Mouse (Mus musculus) CH12F3 (cell line): ENCODE results near the gene Nckap1.

Experiments used
- in situ Hi-C: fragments of 300-500 bp; cut with MboI; formaldehyde crosslinking; loops from 2 replicates; pipeline ENCODE4 v1.14.3; 2020; ENCODE audit warnings: low sequenced_read_pairs

Nckap1 gene

DNA sequence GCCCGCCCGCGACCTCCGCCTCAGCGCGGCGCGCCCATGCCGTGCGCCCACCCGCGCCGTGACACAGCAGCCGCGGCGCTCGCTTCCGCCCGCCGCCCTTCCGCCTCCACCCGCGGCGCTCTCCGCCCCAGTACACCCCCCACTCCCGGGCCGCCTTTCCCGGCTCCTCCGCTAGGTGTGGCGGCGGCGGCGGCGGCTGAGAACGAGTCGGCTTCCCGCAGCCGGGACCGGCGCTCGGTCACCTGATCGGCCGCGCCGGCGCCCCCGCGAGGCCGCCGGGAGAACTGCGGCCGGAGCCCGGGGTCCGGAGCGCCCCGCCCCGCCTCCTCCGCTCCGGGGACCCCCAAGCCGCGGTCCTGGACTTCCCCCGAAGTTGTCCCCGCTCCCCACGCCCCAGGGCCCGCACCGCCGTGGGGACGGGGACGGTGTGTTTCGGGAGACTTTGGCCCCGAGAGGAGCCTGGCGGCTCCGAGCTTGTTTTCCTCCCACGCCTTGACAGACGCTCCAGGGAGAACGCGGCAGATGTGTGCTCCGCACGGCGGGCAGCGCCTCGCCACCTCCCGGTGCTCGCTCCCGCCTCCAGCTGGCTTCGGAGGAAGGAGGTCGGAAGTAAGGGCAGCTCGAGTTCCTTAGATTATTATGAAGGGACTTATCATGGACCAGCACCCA lies at the start of gene Nckap1:
TSS of gene Nckap1 (minus strand) at position 338 of the 669 bp plus-strand sequence.
- in situ Hi-C loops = no loop called here

DNA sequence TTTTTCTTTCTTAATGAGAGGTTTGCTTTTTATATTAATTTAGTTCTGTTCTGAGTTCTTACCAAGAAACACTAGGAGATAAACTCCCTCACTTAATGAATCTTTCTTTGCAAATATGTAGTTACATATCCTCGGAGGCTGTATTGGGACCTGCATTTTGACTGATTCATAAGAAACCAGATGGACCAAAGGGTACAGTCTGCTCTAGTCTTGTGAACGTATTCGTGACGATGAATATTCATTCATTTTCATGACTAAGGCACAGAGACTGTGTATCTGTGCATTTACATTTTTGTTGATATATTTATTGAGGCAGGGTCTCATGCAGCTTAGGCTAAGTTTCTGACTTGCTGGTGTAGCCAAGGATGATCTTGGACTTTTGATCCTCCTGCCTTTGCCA lies 43.3 kb upstream of the Nckap1 start:
- in situ Hi-C loops = no loop called here

DNA sequence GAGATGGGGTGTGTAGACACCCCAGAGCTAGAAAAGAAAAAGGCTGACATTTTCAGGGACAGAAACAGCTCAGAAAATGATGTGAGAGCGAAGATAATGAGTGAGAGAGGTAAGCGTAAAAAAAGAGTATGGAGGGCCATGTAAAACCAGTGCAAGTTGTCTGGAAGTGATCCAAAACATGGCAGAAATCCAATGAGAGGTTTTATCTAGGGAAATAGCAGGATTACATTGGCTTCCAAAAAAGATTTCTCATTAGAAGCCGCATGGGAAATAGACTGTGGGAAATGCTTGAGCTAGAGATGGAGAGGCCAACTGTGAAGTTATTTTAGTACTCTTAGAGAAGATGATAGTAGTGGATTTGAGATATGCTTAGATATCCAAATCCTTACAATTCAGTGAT lies 40.7 kb upstream of the Nckap1 start:
- in situ Hi-C loops = no loop called here

DNA sequence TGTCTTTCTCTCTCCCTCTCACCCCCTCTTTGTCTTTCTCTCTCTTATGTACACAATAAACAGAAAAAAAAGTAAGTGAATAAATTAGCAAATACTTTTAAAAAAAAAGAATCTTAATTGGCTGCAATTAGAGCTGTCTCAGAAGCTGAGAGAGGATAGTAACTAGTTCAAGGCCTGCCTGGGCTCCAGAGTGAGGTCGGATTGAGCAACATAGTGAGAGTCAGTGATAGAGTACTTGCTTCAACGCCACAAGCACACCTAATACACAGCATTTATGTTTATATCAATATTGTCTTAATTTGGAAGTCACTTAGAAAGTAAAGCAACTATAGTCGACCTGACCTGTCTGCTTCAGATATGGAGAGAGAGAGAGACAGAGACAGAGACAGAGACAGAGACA lies 37.8 kb upstream of the Nckap1 start:
- in situ Hi-C loops = no loop called here

DNA sequence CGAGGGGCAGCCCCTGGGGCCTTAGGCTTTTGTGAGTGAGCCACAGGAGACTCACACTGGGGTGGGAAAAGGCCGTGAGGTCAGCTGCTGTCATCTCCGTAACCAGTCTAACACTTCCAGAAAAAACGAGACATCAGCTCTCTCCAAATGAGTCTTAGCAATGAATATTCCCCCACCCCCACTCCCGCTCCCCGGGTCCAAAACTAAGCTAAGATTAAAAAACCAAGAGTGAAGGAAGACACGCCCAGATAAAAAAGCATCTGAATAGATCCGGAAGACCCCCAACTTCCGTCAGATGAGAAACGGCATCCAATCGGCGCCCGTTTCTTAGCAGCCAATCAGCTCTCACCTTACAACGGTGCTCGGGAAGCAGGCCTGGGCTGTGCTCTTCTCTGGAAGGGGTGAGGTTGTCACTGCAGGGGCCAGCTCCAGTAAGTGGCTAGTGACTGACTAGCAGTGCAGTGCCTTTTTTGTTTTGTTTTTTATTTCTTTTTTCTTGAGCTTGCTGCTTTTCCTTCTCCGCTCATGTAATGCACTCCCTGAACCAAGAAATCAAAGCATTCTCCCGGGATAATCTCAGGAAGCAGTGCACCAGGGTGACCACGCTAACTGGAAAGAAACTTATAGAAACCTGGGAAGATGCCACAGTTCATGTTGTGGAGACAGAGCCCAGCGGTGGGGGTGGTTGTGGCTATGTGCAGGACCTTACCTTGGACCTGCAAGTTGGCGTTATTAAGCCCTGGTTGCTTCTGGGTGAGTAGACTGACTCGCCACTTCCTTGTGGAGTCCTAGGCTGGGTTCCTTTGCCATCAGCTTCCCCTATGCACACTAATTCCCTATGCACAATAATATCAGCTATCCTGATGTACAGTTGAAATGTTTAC lies 35.9 kb upstream of the Nckap1 start, which contains the start of the genes Dusp19 and Nup35:
TSS of gene Dusp19 (plus strand) at position 192 of the 884 bp plus-strand sequence.
TSS of gene Nup35 (plus strand) at position 383 of the 884 bp plus-strand sequence.
- in situ Hi-C loops = no loop called here

DNA sequence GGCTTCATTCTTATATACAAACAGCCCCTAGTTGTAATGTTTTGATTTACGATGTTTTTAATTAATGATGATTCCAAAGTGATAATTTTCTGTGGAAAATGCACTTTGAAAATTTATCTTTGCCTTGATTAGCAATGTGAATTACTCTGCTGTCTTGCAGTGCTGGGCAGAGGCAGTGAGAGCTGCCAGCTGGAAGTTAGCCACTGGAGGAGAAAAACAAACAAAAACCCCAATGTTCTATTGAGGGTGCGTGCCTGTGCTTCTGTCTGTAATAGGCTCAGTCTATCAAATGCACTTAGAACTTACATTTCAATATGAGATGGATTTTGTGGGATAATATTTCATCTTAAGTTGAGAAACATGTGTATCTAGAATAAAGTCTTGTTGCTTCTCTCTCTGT lies 31.6 kb upstream of the Nckap1 start:
- in situ Hi-C loops = no loop called here

DNA sequence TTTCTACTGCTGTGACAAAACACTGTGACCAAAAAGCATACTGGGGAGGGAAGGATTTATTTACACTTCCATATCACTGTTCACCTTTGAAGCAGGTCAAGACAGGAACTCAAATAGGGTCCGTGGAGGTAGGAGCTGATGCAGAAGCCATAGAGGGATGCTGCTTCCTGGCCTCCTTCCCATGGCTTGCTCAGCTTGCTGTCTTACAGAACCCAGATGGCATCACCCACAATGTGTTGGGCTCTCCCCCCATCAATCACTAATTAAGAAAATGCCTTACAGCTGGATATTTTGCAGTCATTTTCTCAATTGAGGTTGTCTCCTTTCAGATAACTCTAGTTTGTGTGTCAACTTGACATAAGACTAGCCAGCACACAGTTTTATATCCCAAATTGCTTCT lies 31.1 kb upstream of the Nckap1 start:
- in situ Hi-C loops = no loop called here

DNA sequence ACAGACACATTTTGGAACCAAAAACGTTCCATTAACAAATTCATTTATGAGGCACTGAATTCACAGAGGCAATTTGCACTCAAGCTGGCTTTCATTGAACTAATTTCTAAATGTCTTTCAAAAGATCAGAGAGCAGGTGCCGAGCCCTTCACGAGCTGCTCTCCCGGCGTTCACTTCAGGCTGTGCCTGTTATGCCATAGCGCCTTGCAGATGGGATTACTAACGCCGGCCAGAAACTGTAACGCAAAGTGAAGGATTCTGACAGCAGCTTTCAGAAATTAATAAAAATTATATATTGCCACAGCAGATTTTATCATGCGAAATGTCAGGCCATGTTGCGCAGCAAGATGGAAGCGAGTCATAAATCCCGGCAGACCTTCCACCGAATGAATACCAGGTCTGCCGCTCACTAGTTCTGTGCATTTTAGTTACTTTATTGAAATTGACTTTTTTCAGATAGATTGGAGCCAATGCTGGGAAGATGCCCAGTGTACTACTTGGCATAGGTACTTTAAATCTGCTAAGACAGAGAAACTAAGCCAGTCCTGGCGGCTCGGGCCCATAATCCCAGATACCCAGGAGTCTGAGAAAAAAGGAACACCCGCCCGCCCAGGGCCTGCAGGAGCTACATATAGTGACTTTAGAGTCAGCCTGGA lies 22.7 kb upstream of the Nckap1 start:
- in situ Hi-C loops = no loop called here

DNA sequence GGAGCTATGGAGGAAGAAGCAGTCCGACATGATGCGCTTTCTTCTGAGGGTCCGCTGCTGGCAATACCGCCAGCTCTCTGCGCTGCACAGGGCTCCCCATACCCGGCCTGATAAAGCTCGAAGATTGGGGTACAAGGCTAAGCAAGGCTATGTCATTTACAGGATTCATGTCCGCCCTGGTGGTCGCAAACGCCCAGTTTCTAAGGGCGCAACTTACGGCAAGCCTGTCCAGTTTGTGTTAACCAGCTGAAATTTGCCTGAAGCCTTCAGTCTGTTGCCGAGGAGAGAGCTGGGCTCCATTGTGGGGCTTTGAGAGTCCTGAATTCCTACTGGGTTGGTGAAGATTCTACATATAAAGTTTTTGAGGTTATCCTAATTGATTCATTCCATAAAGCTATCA lies 21.6 kb upstream of the Nckap1 start:
- in situ Hi-C loops = no loop called here

DNA sequence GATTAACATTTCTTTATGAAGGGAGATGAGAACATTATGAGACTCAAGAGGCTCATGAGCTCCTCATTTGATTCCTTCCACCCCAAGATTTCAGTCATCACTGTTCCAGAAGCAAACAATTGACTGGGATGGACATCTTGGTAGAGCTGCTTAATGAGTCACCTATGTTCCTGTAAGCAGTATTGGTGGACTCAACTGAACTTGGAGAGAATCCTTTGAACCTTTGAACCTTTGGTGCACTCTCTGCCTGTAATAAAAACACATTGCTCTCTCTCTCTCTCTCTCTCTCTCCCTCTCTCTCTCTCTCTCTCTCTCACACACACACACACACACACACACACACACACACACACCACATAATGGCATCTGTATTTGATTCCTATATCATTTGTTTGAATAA lies 19.4 kb upstream of the Nckap1 start:
- in situ Hi-C loops = no loop called here

DNA sequence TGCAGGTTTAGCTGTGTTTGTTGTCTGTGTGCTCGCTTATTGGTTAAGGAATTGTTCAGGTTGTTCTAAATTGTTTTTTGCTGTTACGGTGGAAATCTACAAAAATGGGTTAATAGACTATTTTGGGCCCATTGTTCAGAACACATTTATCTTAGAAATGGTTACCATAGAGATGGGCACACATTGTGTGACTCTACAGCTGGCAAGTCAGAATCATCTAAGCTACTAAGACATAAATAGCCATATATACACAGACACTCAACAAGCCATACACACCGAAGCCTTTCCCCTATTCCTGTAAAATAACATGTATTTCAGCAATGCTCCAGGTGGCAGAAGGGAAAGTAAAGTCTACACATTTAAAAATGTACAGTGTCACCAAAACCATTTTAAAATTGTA lies 18.7 kb upstream of the Nckap1 start:
- in situ Hi-C loops = no loop called here

DNA sequence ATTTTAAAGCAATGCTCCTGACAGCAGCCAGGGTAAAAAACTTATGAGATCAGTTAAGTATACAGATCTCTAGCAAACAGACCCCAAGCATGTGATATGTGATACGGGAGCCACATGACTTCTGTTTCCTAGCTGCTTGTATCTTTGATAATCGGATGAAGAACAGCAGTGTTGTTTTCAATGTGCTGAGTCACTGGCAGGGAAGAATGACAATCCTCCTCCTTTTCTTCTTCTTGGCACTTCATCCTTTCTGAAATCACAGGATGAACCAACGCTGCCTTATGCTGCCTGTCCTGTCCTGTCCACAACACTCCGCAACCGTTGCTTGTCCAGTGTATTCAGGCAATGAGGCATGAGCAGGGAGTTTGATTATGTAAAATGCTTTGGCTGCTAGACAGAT lies 15.8 kb upstream of the Nckap1 start:
- in situ Hi-C loops = no loop called here

DNA sequence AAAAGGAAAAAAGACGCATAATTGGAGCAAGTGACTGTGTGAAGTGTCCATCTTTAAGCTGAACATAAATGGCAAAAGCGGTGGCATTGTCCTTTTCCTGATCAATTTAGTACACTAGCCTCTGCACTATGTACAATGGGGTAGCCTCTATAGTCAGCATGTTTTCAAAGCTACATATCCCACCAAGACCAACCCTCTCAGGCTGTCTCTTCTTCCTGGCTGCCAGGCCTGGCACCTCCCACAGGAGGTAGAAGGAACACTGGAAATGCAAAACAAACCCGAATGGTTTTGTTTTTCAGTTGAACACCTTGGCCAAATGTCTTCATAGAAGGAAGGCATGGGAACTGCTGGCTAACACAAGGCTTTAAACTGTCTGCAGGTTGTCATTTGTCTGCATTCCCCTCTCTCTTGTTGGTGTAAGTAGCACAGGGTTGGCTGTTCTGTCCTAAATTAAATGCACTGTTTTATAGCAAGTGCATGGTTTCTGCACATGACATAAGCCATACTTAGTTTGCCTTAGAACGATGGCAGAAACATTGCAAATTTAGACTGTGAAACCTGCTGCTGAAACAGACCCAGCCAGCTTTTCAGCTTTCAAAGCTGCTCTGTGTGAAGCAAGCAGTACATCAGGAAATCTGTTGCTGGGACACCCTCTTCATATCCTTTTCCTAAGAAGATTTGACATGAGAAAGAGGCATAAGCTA lies 13.2 kb upstream of the Nckap1 start:
- in situ Hi-C loops = no loop called here

DNA sequence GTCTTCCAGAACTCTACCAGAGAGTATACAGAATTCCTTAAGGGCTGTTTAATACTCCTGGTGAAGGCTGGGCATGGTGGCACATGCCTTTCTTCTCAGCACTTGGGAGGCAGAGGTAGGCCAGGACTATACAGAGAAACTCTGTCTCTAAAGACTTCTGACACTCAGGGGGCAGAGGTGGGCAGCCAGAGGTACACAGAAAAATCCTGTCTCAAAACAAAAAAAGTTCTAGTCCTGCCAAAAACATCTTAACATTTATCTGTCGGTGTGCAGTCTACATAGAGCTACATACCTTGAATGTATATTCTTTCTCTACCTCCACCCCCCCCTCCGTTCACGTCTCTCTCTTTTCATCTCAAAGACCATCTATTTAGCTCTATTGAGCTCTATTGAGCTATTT lies 1.2 kb upstream of the Nckap1 start:
- in situ Hi-C loops = no loop called here

DNA sequence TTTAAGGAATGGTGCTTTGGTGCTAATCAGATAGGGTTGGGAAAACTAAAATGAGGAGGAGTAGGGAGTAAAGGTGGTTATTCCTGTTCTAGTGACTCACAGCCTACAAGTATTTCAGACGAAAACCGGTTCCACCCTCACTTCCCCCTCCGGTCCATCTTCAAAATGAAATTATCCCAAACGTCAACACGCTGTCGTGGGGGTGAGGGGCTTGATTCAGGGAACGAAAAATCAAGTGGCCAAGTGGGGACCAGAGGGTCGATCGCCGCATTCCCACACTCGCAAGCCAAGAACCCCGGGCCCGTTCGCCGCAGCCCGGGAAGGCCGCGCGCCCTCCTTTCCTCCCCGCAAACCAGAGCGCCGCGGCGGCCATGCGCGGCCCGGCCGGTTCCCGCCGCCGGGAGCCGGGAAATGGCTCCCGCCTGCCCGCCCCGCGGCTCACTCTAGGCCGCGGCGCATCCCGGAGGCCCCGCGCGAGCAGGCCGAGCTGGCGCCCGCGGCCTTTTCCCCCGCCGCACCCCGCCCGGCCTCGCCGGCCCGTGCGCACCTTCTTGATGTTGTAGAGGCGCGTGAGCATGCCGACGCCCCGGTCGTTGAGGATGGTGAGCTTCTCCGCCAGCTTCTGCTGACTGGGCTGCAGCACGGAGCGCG lies 744 bp downstream of the Nckap1 start:
- in situ Hi-C loops = no loop called here

DNA sequence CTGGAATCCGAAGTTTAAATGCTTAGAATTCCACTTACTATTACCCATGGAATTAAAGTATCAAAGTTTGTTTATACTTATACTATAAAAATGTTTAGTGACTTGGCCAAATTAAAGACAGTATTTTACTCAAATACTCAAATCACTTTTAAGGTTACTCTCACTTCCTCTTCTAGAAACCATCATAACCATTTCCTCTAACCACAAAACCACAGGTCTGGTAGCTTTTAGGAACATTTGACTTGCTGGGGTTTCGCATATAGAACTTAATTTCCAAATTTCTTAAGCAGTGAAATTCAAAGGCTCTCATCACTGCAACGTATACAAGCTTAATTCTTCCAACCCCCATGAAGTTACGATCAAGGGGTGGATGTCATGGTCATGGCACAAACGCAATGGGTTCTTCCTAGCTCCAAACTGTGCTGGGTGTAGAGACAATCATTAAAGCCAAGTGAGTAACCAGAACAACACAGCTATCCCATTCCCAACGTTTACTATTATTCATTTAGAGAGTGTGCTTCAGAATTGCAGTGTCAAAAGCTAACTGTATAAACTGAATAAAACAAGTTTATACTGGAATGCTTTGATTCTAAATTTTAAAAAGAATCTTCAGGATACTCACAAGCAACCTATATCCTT lies 1.8 kb downstream of the Nckap1 start:
- in situ Hi-C loops = no loop called here

DNA sequence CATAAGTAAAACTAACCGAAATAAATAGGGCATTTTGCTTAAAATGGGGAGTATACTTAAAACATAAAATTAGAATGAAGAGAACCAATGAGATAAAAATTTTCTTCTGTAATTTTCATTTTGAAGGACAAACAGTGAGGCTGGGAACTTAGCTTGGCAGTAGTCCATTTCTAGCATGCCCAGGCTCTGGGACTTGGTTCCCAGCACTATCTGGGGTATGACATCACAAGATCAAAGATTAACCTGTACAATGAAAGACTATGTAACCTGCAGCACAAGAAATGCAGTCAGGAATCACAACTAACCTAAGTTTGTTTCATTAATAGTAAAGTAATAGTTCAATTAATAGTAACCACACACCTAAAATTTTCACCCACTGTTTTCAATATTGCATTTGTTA lies 3.9 kb downstream of the Nckap1 start:
- in situ Hi-C loops = no loop called here

DNA sequence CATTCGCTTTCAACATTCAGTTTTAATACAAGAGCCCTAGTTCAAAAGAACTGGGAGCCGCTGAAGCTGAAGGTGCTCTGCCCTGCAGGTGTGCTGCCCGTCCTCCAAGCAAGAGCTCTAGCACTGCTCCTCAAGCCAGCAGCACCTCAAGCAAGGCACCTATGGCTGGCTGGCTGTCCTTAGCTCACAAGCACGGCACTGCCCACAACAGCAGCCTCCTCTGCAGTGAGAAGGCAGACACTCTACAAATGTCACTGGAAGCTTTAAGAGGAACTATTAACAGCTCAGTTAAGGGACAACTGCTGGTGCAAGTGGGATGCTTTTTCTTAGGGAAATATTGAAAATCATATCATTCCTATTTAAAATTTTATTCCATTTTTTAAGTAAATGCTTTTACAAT lies 10.5 kb downstream of the Nckap1 start:
- in situ Hi-C loops = no loop called here

DNA sequence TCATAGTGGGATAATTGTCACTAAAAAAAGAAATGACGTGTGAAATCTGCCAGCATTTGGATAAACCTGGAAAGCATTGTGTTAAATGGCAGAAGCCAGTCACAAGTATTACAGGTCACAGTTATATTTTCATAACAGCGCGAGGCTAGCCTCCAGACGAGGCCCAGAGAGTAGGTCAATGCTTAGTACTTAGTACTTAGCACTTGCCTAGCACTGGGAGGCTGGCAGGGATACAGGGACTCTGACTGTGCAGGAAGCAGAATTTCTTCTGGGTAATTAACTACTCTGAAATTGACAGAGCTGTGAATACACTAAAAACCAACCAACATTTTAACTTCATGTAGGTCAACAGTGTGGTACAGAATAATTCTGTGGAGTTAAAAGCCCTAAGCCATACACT lies 13.8 kb downstream of the Nckap1 start:
- in situ Hi-C loops = no loop called here

DNA sequence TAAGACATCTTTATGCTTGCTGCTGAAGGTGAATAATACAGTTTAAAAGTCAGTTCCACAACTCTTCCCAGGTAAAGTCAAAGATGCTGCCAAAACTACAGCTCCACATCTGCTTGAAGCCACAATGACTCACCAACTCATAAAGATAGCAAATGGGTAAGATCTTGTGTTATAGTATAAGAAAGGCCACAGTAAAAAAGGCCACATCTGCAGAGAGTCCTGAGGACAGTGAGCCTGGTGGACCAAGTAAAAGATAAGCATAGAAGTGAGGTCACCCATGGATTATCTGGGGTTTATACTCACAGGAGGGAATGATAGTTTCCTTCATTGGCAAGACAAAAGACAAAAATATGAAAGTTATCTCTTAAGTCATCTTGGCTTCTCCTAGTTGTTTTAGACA lies 18.9 kb downstream of the Nckap1 start:
- in situ Hi-C loops = no loop called here
